Mouse (Mus musculus) ovary, postnatal 14 days (tissue): ENCODE measurements around the gene Plk3.
A peak's percentile ranks its signal among the peaks of the same experiment; 100 is the strongest.
"Not testable (repeated sequence)": the region's sequence is repeated elsewhere in the genome, so short reads cannot be mapped to it uniquely, and the experiment has no call there.

Source experiments
- DNase-seq: peaks from one replicate; pipeline ENCODE4 v3.0.0; 2022; ENCODE audit warnings: low spot score

Plk3 gene

GRCm38 (mm10) chr4:117133817-117134600 is at the start of gene Plk3:
Gene Plk3 (minus strand): TSS chr4:117133963.
- DNase-seq: peak; percentile 96

GRCm38 (mm10) chr4:117182759-117183096 is 49.0 kb upstream of the Plk3 start:
- not testable (repeated sequence) for DNase-seq

- peak; percentile 94 for DNase-seq
These were observed 48.3 kb upstream of the Plk3 start, which contains the start of gene Kif2c for GRCm38 (mm10) chr4:117181863-117182758. Gene Kif2c (minus strand): TSS chr4:117182639.

- no peak for DNase-seq
These were observed 36.2 kb upstream of the Plk3 start for GRCm38 (mm10) chr4:117169936-117170335.

- no peak for DNase-seq
These were observed 27.4 kb upstream of the Plk3 start for GRCm38 (mm10) chr4:117161183-117161582.

- no peak for DNase-seq
These were observed 25.9 kb upstream of the Plk3 start for GRCm38 (mm10) chr4:117159666-117160065.

- no peak for DNase-seq
These were observed 22.6 kb upstream of the Plk3 start for GRCm38 (mm10) chr4:117156372-117156771.

- peak; percentile 74 for DNase-seq
These were observed 22.1 kb upstream of the Plk3 start, which contains the start of gene Rps8 for GRCm38 (mm10) chr4:117155792-117156355. Gene Rps8 (minus strand): TSS chr4:117156243.

- no peak for DNase-seq
These were observed 21.4 kb upstream of the Plk3 start for GRCm38 (mm10) chr4:117155020-117155791.

- DNase-seq: no peak
These were observed 19.0 kb upstream of the Plk3 start for GRCm38 (mm10) chr4:117152714-117153113.

GRCm38 (mm10) chr4:117151416-117151815 is 17.7 kb upstream of the Plk3 start:
- no peak for DNase-seq

GRCm38 (mm10) chr4:117150212-117150733 is 16.5 kb upstream of the Plk3 start:
- no peak for DNase-seq

- no peak for DNase-seq
These were observed 15.8 kb upstream of the Plk3 start for GRCm38 (mm10) chr4:117149291-117150211.

GRCm38 (mm10) chr4:117148815-117149214 is 15.1 kb upstream of the Plk3 start:
- no peak for DNase-seq

GRCm38 (mm10) chr4:117148047-117148713 is 14.4 kb upstream of the Plk3 start:
- DNase-seq: no peak

- peak; percentile 90 for DNase-seq
These were observed 12.4 kb upstream of the Plk3 start for GRCm38 (mm10) chr4:117146176-117146575.

GRCm38 (mm10) chr4:117145248-117145647 is 11.5 kb upstream of the Plk3 start:
- no peak for DNase-seq

GRCm38 (mm10) chr4:117143023-117143422 is 9.3 kb upstream of the Plk3 start:
- DNase-seq: no peak

- DNase-seq: no peak
These were observed 6.8 kb upstream of the Plk3 start for GRCm38 (mm10) chr4:117140613-117141012.

- DNase-seq: no peak
These were observed 5.5 kb upstream of the Plk3 start for GRCm38 (mm10) chr4:117139217-117139612.
